ENCODE assay signal across 8 mouse cellular contexts in genomic region chr17:13551693-13552404, GRCm38 (mm10).
A peak's percentile ranks its signal among the peaks of the same experiment; 100 is the strongest.
DNase-seq lines count a peak whose midpoint lies in the region; ATAC-seq lines count a peak whose summit lies in the region.
"Not testable (repeated sequence)": the region's sequence is repeated elsewhere in the genome, so short reads cannot be mapped to it uniquely, and the experiment has no call there.

No protein-coding gene starts in this region.

- peaks cover 51% of the 10 kb centered on the region for H3K9me3 ChIP-seq in embryonic facial prominence, embryonic 10.5 days
- H3K9me3 ChIP-seq in forebrain, embryonic 14.5 days (replicated peaks; ENCODE audit: control insufficient read depth, low read length) = peaks cover 39% of the 10 kb centered on the region
- peaks cover 54% of the 10 kb centered on the region for H3K9me3 ChIP-seq in hindbrain, embryonic 10.5 days
- H3K9me3 ChIP-seq in limb, embryonic 12.5 days = peaks cover 47% of the 10 kb centered on the region
- H3K9me3 ChIP-seq in lung, embryonic 15.5 days = not testable (repeated sequence)
- peaks cover 29% of the 10 kb centered on the region for H3K9me3 ChIP-seq in midbrain, embryonic 16.5 days (replicated peaks; ENCODE audit: control insufficient read depth, low read length, poor library complexity, severe bottlenecking)
- H3K9me3 ChIP-seq in stomach, embryonic 15.5 days = peaks cover 15% of the 10 kb centered on the region; the same call in 1 of the 2 replicates

- H3K27ac ChIP-seq in embryonic facial prominence, embryonic 10.5 days (replicated peaks); forebrain, embryonic 14.5 days (ENCODE audit: low read depth, low read length); hindbrain, embryonic 10.5 days; limb, embryonic 12.5 days; lung, embryonic 15.5 days; midbrain, embryonic 16.5 days (ENCODE audit: low read length); stomach, embryonic 15.5 days: not testable (repeated sequence)

- not testable (repeated sequence) for H3K36me3 ChIP-seq in embryonic facial prominence, embryonic 10.5 days (replicated peaks); forebrain, embryonic 14.5 days (ENCODE audit: control insufficient read depth, insufficient read depth, low read length); hindbrain, embryonic 10.5 days; limb, embryonic 12.5 days; lung, embryonic 15.5 days; midbrain, embryonic 16.5 days (ENCODE audit: control insufficient read depth, insufficient read depth, low read length); stomach, embryonic 15.5 days

- ATAC-seq in forebrain, embryonic 14.5 days = 0 out of 2 replicates have a peak, but pooled peaks have one; percentile 27
- ATAC-seq in limb, embryonic 12.5 days (ENCODE audit: insufficient number of reproducible peaks, insufficient read depth, low FRiP score, low TSS enrichment, low read depth) = peak; percentile 76
- peak; percentile 64 for ATAC-seq in lung, embryonic 15.5 days (ENCODE audit: borderline replicate concordance, extremely low read depth, low FRiP score, low TSS enrichment)
- peak; percentile 77 for ATAC-seq in midbrain, embryonic 16.5 days
- ATAC-seq in stomach, embryonic 15.5 days (ENCODE audit: insufficient read depth, low FRiP score, low read depth) = peak; percentile 51

- not testable (repeated sequence) for H3K4me1 ChIP-seq in embryonic facial prominence, embryonic 10.5 days; forebrain, embryonic 14.5 days (ENCODE audit: control insufficient read depth, insufficient read depth, low read length); hindbrain, embryonic 10.5 days (replicated peaks); limb, embryonic 12.5 days (replicated peaks); lung, embryonic 15.5 days; midbrain, embryonic 16.5 days (ENCODE audit: control insufficient read depth, insufficient read depth, low read length); stomach, embryonic 15.5 days

- peak; percentile 69 for DNase-seq in CD4-positive, CD25-positive, alpha-beta regulatory T cell, adult 2 months (ENCODE audit: low read depth, low spot score)
- peak; percentile 51 for DNase-seq in embryonic facial prominence, embryonic 10.5 days (ENCODE audit: low spot score)
- DNase-seq in forebrain, embryonic 14.5 days (ENCODE audit: low spot score) = not testable (repeated sequence)
- DNase-seq in hindbrain, embryonic 10.5 days (ENCODE audit: low spot score) = peak; percentile 56

- H3K4me2 ChIP-seq in forebrain, embryonic 14.5 days (ENCODE audit: low read length); limb, embryonic 12.5 days; lung, embryonic 15.5 days; midbrain, embryonic 16.5 days (ENCODE audit: low read length); stomach, embryonic 15.5 days: not testable (repeated sequence)

- H3K9ac ChIP-seq in forebrain, embryonic 14.5 days (ENCODE audit: low read length); limb, embryonic 12.5 days (replicated peaks); lung, embryonic 15.5 days; midbrain, embryonic 16.5 days (ENCODE audit: low read depth, low read length); stomach, embryonic 15.5 days: not testable (repeated sequence)

- not testable (repeated sequence) for H3K4me3 ChIP-seq in embryonic facial prominence, embryonic 10.5 days; forebrain, embryonic 14.5 days (ENCODE audit: low read depth, low read length); hindbrain, embryonic 10.5 days; limb, embryonic 12.5 days (replicated peaks); lung, embryonic 15.5 days; midbrain, embryonic 16.5 days (ENCODE audit: low read depth, low read length); stomach, embryonic 15.5 days (replicated peaks)

- H3K27me3 ChIP-seq in embryonic facial prominence, embryonic 10.5 days (replicated peaks; ENCODE audit: low read depth, poor library complexity, severe bottlenecking); forebrain, embryonic 14.5 days (replicated peaks; ENCODE audit: control insufficient read depth, insufficient read depth, low read length); hindbrain, embryonic 10.5 days (ENCODE audit: insufficient read depth, poor library complexity, severe bottlenecking); limb, embryonic 12.5 days; lung, embryonic 15.5 days; midbrain, embryonic 16.5 days (ENCODE audit: control insufficient read depth, insufficient read depth, low read depth, low read length); stomach, embryonic 15.5 days (replicated peaks): not testable (repeated sequence)

Comparison
In these comparisons a context has a peak if more than half of its experiments do, and no peak if none do; other contexts are left out.
1. ATAC-seq: peak in every context shown above with its lines; median percentile 77 in midbrain, embryonic 16.5 days; 76 in limb, embryonic 12.5 days; 64 in lung, embryonic 15.5 days; 51 in stomach, embryonic 15.5 days; 27 in forebrain, embryonic 14.5 days.